Mouse (Mus musculus): ENCODE measurements at regions not wholly inside any gene's neighbourhood (a gene's known extent, or its start where the extent isn't known, plus 50 kb on each side); places are given as distances from the start of the nearest gene placed in this dataset.

DNA sequence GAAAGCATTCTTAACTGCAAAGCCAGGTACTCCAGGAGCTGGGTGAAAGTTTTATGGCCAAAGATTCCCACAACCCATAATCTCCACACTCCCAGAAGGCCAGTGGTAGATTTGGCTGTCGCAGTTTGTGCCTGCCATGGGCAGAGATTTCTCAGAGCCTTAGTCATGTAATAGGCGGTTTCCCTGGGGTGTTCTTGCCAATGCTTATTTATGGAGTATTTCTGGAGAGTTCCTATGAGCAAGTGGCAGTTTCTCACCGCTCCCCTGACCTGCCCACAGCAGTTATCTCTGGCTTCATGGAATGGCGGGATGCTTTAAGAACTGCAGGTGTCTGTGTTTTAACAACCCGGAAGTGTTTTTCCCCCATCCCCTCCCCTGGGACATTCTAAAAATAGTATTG is 179.8 kb downstream of the 4933412E24Rik start:
- DNase-seq: no peak

DNA sequence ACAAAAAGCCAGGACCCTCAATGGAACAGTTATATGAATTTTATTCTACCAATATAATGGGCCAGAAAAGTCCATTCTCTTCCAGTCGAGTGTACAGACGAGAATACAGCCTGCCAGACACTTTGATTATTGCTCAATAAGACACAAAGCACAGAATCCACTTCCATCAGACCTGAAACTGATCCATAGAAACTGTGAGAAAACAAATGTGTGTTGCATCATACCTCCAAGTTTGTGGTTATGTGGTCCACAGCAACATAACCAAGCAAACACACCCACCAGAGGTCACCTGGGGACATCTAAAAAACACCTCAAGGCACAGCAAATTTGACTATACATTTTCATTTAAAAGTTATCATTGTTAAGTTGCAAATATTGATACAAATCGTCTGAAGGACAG is 183.2 kb downstream of the 4933412E24Rik start:
- DNase-seq: no peak

DNA sequence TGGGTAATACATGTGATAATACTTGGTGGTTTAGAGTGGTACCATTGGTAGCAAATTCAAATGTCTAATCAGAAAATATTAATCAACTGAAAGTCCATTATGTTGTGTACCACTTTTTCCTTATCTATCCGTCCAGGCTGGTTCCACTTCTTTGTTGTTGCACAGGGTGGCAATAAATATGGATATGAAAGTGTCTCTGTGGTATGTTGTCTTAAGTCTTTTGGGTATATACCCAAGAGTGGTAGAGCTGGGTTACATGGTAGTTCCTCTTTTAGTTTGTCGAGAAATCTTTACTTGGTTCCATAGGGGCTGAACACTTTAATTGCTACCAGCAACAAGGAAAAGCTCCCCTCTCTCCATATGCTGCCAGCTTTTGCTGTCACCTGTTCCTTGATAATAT is 184.9 kb downstream of the 4933412E24Rik start:
- no peak for DNase-seq

DNA sequence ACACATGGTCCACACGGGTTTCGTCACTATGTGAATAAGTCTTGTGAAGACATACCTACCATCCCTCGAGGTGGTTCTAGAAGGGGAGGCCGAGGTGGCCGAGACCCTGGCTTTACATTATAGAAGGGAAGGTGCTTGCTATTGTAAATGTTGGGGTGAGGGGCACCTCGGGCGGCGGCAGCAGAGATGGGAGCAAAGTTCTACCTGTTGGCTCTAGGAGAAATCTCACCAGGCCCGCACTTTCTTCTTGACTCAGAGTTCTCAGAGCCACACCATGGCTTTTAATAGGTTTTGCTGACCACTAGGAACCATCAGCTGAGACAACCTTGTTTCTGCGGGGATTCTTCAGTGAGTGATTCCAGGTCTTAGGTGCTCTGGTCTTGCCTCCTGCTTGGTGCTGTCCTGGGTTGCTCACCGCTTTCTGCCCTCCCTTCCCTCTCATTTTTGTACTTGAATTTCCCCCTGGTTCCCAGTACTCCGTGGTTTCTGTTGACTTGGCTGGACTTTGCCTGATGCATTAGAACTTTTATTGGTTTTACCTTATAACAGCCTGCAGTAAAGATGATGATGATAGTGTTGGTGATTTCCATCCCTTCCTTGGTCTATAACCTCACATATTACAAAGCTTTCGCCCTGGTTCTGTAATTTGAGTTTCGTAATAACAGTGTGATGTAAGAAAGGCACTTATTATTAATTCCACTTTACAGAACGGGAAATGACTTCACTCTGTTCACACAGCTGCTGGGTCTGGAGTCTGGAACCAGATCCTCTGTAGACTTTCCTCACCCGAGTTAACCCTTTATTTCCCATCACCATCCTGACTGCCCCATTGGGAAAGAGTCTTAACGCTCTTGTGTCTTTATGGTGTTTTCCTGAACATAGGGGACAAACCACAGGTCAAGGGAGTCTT is 185.6 kb downstream of the 4933412E24Rik start:
- DNase-seq: no peak

DNA sequence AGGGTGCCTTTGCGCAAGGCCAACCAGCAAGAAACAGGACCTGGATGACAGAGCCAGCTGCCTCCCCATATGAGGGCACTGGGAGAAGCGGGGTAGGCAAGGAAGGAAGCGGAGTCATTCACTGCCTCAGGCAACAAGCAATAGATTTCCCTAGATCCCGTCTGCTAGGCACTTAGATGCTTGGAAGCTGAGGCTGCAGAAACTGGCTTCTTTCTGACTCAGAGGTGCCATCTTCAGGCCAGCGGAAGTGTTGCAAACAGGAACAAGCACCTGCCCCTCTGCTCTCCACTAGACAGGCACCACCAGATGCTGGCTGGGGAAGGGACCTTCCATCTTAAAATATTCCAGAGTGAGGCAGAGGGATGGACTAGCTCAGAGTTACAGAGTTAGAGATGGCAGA is 188.0 kb downstream of the 4933412E24Rik start:
- peak; percentile 91 for DNase-seq

DNA sequence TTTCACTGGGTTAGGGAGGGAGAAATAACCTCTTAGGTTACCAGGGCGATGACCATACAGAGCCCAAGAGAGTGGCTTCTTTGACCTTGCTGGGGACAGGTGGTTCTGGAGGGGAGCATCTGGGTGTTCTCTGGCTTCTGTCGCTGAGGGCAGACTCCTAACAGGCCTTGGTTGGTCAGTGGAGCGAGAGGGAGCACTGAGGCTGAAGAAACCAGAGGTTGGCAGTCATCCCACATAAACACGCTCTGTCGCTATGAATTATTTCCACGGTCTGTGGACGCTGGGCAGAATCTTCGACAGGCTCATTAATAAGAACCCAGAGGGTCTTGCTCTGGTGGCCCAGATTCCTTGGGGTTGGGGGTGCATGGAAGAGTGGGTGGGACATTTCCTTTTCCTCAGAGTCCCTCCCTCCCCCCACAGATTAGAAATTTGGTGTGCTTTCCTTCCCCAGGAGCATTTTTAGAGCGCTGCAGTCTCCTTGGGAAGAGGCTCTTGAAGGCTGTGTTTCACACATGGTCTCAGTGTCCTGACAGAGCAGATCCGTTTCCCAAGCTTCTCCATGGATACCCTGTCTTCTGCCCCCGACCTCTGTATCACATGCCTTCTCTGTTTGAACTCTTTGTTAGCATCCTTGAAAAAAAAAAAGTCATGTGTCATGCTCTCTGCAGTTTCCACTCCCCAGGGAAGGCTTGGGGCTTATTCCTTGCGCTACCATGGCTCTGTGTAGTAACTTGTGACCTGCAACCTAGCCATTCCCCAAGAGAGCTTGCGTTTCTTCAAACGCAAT is 190.1 kb downstream of the 4933412E24Rik start:
- DNase-seq: peak; percentile 97

DNA sequence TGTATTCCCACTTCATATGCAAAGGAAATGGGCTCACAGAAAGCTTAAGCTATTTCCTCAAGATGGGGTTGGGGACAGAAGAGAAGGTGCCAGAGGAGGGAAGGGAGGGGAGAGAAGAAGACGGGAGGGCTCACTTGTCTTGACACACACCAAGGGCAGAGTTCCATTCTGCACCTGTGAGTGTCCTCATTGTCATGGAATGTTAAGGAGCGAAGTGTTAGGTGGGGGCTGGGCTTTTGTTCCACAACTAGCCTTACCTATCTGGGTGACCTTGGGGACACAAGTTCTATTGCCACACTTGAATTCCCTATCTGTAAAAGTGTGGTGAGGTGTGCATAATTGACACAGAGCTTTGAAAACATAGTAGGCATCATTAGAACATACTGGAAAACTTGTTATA is 192.5 kb downstream of the 4933412E24Rik start:
- DNase-seq: no peak

DNA sequence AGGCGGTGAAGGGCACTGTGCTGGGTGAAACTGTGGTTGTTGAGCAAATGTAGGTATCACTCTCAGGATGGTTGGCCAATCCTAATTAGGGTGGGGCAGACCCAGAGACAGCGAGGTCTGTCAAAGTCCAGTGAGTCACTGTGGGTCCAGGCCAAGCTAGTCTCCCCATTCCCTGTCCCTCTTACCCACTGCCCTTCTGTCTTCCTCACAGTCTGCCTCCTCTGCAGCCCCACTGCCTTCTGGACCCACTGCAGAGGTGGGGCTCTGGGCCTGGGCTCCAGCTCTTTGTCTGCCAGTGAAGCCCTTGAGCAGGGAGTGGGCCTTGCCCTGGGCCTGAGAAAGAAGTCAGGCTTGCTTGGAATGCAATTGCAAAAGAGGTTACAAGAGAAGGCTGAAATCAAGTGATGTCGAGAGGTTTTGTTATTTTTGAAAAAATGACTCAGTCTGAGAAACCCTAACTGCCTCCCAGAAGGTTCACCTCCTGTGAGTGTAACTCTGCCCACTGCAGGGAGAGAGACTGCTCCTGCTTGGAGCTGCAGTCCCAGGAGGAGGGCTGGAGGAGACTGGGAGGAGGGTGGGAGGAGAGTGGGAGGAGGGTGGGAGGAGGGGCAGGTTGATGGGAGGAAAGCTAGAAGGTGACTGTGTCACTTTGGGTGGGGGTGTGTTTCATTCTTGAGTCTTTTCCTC is 193.3 kb downstream of the 4933412E24Rik start:
- peak; percentile 20 for DNase-seq

DNA sequence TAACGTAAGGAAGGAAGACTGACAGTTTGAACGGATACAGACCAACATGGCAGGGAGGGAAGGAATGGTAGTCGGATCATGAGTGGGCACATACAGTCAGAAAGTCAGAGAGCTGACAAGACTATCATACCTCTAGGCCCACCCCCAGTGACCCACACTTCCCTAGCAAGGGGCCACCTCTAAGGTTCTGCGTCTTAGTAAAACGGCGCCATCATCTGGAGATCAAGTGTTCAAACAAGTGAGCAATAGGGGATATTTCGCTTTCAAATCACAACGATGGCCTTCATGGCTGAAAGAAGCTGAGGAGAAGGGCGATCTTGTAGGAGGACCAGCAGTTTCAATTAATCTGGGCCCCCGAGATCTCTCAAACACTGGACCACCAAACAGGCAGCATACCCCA is 196.1 kb downstream of the 4933412E24Rik start:
- no peak for DNase-seq

DNA sequence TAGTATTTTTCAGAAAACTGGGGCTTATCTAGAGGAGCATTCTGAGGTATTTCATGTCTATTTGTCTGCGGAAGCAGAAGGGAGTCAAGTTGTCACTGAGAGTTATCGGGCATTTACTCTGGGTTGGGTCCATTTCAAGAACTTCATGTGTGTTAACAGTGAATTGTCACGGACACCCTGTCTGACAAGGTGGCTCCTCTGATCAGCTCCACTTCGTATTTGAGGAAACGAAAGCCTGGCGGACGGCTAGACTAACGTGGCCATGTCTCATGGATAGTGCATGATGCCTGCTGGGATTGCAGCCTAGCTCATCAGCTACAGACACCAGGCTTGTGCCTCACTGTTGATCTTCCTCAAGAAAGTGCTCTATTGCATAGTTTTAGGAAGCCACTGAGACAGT is 200.4 kb downstream of the 4933412E24Rik start:
- no peak for DNase-seq

DNA sequence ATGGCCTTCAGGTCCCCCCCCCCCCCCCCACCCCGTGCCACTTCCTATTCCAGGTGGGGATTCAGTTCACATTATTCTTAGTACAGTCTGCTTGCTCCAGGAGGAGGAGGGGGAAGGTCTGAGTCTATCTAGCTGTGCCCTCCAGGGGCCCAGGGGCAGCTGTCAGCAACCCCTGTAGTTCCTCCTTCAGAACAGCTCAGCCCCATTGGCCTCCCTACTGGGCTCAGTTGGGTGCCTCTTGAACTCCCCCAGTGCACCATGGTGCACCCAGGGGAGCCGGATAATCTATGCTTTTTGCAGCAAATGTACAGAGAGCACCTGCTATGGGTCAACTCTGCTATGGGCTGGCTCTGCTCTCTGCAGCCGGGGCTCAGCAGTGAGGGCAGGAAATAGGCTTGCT is 204.8 kb downstream of the 4933412E24Rik start:
- DNase-seq: peak; percentile 15

DNA sequence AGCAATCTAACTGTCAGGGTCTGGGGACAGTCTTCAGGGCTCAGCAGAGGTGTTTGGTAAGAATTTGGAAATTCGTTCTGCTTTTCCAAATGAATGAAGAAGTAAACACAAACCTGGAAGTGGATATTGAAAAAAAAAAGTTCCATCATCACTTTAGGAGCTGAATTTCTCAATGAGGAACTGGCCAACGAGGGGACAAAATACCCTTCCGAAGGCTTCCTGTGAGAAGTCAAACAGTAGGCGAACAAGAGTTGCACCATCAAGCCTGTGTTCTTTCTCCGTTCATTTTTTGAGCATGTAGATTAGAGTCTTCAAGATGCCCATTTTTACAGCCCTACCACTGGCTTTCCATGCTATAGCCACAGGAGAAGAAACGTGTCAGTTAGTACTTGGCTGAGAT is 207.1 kb downstream of the 4933412E24Rik start:
- DNase-seq: no peak

DNA sequence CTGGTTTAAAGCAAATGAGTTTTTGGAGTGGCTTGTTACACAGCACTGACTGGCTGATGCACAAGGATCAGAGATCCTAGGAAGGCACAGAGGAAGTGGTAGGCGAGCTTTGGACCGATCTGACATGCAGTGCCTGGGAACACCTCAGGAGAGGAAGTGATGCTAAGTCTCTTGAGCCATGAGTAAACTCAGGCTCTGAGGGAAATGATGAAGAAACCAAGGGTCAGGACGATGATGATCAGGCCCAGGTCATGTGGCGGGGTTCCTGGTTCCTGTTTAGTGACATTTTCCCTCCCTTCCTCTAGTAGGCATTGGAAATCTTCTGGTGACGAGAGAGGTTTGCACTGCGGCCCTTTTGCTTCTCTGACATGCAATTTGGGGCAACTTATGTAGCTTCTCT is 208.7 kb downstream of the 4933412E24Rik start:
- no peak for DNase-seq

DNA sequence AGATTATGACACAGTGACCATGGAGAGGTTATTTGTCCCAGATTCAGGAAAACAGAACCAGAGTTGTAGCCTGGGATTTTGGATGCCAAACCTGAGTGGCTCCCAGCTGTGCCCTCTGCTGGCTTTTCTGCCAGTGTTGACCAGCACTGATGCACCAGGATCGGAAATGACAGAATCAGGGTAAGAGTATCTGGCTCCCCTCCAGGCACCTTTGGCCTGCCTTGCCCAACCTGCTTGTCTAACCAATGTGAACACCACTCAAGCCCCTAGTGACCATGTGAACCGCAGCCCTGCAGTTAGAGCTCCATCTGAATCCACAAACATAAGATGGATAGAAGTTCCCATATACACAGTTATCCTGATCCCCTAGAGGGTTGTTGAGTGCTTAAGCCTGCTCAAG is 210.6 kb downstream of the 4933412E24Rik start:
- DNase-seq: no peak

DNA sequence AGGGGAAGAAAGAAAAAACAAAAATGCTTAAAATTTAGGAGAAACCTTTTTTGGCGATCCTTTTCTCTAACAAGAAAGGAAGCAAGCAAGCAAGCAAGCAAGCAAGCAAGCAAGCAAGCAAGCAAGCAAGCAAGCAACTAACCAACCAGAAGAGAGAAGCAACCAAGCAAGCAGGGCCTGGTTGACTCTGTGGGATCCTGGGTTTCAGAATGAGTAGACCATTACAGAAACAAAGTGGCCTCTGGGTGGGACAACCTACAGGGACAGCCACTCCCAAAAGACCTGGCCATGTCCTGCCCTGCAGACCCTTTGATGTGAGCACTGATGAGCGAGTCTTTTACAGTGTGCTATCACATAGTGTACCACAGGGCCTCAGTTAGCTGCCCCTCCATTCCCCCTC is 211.6 kb downstream of the 4933412E24Rik start:
- DNase-seq: no peak

DNA sequence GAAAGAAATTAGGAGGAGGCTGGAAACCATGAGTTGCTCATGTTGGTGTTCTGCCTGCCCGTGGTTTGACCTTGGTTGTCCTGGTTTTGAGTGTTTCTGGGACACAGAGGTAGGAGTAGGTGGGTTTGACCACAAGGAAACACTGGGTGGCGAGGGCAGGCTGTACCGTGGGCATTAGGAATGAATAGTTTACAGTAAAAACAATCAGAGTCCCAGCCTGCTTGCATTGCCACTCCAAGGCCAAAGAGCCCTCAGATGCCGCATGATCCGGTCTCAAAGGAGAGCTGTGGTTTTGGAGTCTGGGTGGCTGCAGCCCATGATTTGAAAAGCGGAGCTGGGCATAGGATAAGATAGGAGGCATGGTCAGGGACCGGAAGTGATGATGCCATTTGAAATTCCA is 212.0 kb downstream of the 4933412E24Rik start:
- no peak for DNase-seq

DNA sequence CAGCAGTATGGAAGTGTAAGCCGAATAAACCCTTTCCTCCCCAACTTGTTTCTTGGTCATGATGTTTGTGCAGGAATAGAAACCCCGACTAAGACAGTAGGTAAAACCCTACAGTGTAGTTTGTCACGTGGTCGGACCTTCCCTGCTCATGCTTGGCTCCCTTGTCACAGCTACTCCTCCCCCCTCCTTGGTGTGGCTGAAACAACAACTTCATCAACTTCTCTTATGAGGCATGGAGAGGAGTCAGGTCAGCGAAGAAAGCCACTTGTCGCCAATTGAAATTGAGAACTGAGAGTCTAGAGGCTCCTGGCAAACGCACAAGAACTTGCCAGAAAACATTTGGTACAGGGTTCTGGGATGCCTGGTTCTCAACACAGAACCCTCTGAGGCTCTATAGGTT is 214.1 kb downstream of the 4933412E24Rik start:
- no peak for DNase-seq

DNA sequence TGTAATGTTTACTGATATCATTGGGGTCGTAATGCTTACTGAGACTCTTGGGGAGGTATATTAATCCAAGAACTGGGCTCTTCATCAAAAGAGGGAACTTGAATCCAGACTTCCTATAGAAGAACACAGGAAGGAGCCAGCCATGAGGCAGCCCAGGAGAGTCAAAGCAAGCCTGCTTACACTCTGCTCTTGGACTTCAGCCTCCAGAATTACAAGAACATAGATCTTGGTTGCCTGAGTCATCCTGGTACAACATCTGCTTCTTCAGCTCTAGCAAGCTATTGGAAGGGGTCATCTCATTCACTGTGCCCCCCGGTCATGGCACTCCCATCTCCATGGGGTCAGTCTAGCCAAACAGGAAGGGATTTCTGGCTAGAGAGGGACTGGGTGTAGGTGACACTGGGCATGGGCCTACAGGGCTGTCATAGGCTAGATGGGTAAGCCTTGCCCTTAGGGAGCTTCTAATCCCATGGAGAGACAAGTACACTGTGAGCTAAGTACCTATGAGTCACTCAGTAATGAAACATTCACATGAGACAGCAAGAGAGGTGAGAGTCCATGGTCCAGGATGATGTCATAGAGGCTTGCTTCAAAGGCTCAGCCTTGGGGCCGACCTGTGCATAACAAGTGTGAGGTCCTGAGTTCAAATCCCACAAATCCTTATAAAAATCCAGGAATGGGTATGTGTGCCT is 217.1 kb downstream of the 4933412E24Rik start:
- DNase-seq: no peak

DNA sequence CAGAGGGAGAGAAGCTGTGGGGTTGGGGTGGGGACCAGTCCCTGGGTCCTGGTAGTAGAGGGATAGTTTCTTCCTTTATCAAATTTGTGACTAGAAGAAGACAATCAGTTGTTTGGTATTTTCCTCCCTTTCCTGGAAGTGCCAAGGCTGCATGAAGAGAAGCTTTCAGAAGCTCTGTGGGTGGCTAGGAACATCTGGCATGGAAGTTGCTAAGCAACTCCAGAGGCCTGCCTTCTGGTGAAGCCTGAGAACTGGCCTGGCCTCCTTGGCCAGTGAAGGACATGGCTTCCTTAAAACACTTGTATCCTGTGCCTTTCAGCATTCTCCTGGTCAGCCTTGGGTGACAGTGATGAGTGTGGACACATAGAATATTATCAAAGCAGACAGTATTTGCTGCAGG is 217.9 kb downstream of the 4933412E24Rik start:
- DNase-seq: peak; percentile 11

DNA sequence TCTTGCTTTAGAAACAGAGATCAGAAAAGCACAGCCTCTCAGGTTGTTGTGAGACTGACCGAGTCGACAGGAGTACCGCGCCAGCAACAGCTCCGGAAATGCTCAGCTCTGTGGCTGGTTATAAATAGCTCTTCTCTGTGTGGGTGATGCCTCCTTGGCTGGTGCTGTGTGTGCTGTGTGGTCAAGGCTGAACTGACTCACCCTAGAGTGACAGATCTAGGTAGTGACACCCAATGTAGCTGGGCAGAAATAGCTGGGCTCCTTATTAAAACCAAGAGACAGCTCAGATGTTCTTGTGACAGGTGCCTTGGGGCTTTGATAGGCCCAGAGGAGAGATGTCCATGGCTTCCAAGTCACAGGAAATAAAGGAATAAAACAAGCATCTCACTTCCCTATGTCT is 220.7 kb downstream of the 4933412E24Rik start:
- no peak for DNase-seq

DNA sequence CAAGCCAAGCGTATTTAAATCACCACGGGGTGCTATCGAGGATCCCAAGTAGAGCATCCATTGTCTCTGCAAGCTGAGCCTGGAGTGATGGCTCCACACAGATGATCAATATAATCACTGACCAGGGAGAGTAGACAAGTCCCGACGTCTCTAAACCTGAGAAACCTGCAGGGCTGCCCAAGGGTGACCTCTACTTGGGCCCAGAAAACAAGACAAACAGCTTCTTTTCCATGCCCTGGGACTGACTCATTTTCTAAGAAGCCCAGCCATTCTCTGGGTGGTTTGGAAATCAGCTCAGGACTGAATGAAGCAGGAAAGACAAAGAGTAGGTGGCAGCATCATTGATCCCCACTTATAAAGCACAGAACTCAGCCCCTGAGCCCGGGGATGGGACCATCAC is 221.5 kb downstream of the 4933412E24Rik start:
- no peak for DNase-seq

DNA sequence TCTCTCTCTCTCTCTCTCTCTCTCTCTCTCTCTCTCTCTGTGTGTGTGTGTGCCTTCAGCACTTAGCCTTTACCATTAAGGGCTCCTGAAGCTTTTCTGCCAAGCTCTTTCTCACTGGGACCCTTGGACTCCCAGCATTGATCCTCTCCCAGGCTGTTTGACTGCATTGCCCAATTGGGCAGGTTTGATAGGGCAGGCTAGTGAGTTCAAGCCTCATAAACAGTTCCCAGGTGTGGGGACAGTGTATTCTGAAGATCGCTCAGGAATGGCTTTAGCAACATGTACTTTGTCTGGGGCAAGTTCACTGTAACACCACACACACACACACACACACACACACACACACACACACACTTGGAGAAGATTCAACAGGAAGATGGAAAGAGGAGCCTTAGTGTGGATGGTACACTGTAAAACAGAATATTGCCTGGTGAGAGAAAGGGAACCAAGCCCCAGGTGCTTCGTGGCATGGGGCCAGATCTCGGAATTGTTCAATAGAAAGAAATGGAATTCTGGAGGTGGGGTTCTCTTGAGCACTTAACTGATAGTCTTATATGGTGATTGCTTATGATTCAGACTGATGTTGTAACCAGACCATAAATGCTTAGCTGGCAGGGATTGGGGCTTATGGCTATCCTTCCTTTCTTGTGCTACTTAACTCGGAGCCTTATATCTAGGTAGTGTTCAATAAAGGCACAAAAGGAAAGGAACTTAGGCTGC is 229.5 kb downstream of the 4933412E24Rik start:
- DNase-seq: no peak
